23 mouse cellular contexts compared by ENCODE assay signal in the genomic region with DNA sequence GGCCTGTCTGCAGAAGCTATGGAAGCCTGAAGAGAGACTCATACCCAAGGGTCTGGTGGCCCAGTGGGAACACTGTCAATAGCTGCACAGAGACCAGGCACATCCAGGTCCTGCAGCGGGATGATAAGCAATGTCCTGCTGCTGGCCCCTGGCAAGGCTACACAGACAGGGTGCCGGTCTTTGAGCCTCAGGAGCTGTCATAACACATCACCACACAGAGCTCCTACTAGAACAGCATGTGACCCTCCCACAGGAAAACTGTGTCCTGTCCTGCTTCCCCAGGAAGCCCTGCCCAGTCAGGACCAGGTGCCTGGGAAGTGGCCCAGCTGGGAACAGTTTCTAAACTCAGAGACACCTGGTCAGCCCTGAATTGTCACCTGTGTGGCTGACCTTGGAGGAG. TPM values are rescaled to one million over a fixed set of nuclear protein-coding genes. Genes with fewer than 3 reads are reported as not detected.
DNase-seq lines count a peak whose midpoint lies in the region; ATAC-seq and TF ChIP-seq lines count a peak whose summit lies in the region.
"Had no signal": no experiment of that assay in that cellular context is flagged by ENCODE, and none has a peak within 500 bp of the region (broad histone marks: within the 10 kb centered on the region; RNA-seq: fewer than 3 reads in every experiment).

No protein-coding gene starts in this region.

- no peak overlapping the region for H3K4me3 ChIP-seq in heart, embryonic 10.5 days
- H3K4me3 ChIP-seq in intestine, embryonic 15.5 days (replicated peaks), result no peak overlapping the region
- no peak overlapping the region for H3K4me3 ChIP-seq in intestine, postnatal 0 days (ENCODE audit: low read depth, low read length)
- H3K4me3 ChIP-seq in layer of hippocampus, adult 2 months, result no peak overlapping the region
- no peak overlapping the region for H3K4me3 ChIP-seq in cortical plate, adult 2 months (ENCODE audit: insufficient read depth, low read length)
- H3K4me3 ChIP-seq: embryonic facial prominence, embryonic 13.5 days; forebrain, embryonic 13.5 days; limb, embryonic 10.5 days; liver, embryonic 12.5 days; megakaryocyte, embryonic 14.5 days had no signal

- H3K9ac ChIP-seq in intestine, embryonic 15.5 days, result no peak overlapping the region
- no peak overlapping the region for H3K9ac ChIP-seq in intestine, postnatal 0 days (ENCODE audit: low read depth, low read length)
- H3K9ac ChIP-seq: embryonic facial prominence, embryonic 13.5 days; forebrain, embryonic 13.5 days; hindbrain, embryonic 14.5 days; liver, embryonic 12.5 days had no signal

- no peak overlapping the region for H3K4me2 ChIP-seq in intestine, embryonic 15.5 days (replicated peaks)
- no peak overlapping the region for H3K4me2 ChIP-seq in intestine, postnatal 0 days (replicated peaks; ENCODE audit: low read depth)
- H3K4me2 ChIP-seq: embryonic facial prominence, embryonic 13.5 days; forebrain, embryonic 13.5 days; hindbrain, embryonic 14.5 days; liver, embryonic 12.5 days had no signal

- H3K4me1 ChIP-seq in heart, embryonic 10.5 days, result peaks cover 10% of the 10 kb centered on the region
- H3K4me1 ChIP-seq in intestine, embryonic 15.5 days (replicated peaks), result 0 out of 2 replicates have a peak, but pooled peaks cover 2% of the 10 kb centered on the region
- H3K4me1 ChIP-seq in intestine, postnatal 0 days (replicated peaks; ENCODE audit: control insufficient read depth, insufficient read depth, low read length), result no peaks in the 10 kb centered on the region
- H3K4me1 ChIP-seq in cortical plate, adult 2 months (ENCODE audit: control insufficient read depth, insufficient read depth, low read length), result 0 out of 2 replicates have a peak, but pooled peaks cover 2% of the 10 kb centered on the region

- no peak for TF ChIP-seq CTCF in intestine, postnatal 0 days (IDR thresholded peaks at IDR 0.05; ENCODE audit: low read depth)
- TF ChIP-seq CTCF in layer of hippocampus, adult 2 months (conservative IDR thresholded peaks at IDR 0.05), result no peak
- no peak for TF ChIP-seq CTCF in cortical plate, adult 2 months (IDR thresholded peaks at IDR 0.05; ENCODE audit: extremely low read depth, insufficient read depth, low read length)

- no peak for TF ChIP-seq POLR2A in cortical plate, adult 2 months (IDR thresholded peaks at IDR 0.05; ENCODE audit: extremely low read depth, insufficient read depth, low read length)

- H3K27ac ChIP-seq in heart, embryonic 10.5 days, result no peak overlapping the region
- H3K27ac ChIP-seq in intestine, embryonic 15.5 days, result no peak overlapping the region
- no peak overlapping the region for H3K27ac ChIP-seq in intestine, postnatal 0 days (ENCODE audit: low read depth, low read length)
- peak overlapping the region; percentile 23; the same call in 1 of the 2 replicates for H3K27ac ChIP-seq in layer of hippocampus, adult 2 months
- H3K27ac ChIP-seq in cortical plate, adult 2 months (ENCODE audit: insufficient read depth, low read length), result 0 out of 2 replicates have a peak overlapping the region, but pooled peaks have one; percentile 8
- H3K27ac ChIP-seq: embryonic facial prominence, embryonic 13.5 days; forebrain, embryonic 13.5 days; hindbrain, embryonic 14.5 days; limb, embryonic 10.5 days; liver, embryonic 12.5 days had no signal

- no peaks in the 10 kb centered on the region for H3K27me3 ChIP-seq in heart, embryonic 10.5 days (ENCODE audit: insufficient read depth, poor library complexity, severe bottlenecking)
- no peaks in the 10 kb centered on the region for H3K27me3 ChIP-seq in intestine, embryonic 15.5 days (replicated peaks)
- no peaks in the 10 kb centered on the region for H3K27me3 ChIP-seq in intestine, postnatal 0 days (replicated peaks; ENCODE audit: control insufficient read depth, insufficient read depth, low read length)
- H3K27me3 ChIP-seq: embryonic facial prominence, embryonic 13.5 days; forebrain, embryonic 13.5 days; liver, embryonic 12.5 days; megakaryocyte, embryonic 14.5 days had no signal

- H3K36me3 ChIP-seq in heart, embryonic 10.5 days, result peaks cover 81% of the 10 kb centered on the region
- peaks cover 37% of the 10 kb centered on the region for H3K36me3 ChIP-seq in intestine, embryonic 15.5 days
- H3K36me3 ChIP-seq in intestine, postnatal 0 days (ENCODE audit: control insufficient read depth, insufficient read depth), result peaks cover 62% of the 10 kb centered on the region

- DNase-seq in heart, adult 11 months, result peak; percentile 98
- DNase-seq in heart, embryonic 10.5 days (ENCODE audit: low spot score), result no peak
- DNase-seq in layer of hippocampus, adult 2 months (ENCODE audit: low spot score in 2 of 2), result no peak
- no peak for DNase-seq in layer of hippocampus, postnatal 36 days
- DNase-seq in right cerebral cortex, adult 18-20 months, result no peak
- DNase-seq: adrenal gland, postnatal 10 days; cerebellum, adult 2 months; cerebellum, postnatal 25 days; embryo, embryonic 11 days; lung, adult 2 months; lung, postnatal 36 days; midbrain, embryonic 14.5 days; right cerebral cortex, postnatal 14 days; thymus, postnatal 25 days had no signal

- 0 out of 2 replicates have a peak, but pooled peaks have one; percentile 23 for ATAC-seq in intestine, embryonic 15.5 days
- ATAC-seq in intestine, postnatal 0 days, result no peak
- ATAC-seq: forebrain, embryonic 13.5 days; liver, embryonic 12.5 days had no signal

- 78% methylated on average over 2 of the region's 2 CpGs for WGBS in heart, embryonic 10.5 days
- WGBS in intestine, embryonic 15.5 days, result 78% methylated on average over 2 of the region's 2 CpGs
- WGBS in intestine, postnatal 0 days, result 68% methylated on average over 2 of the region's 2 CpGs

- no peaks in the 10 kb centered on the region for H3K9me3 ChIP-seq in heart, embryonic 10.5 days
- no peaks in the 10 kb centered on the region for H3K9me3 ChIP-seq in intestine, embryonic 15.5 days
- no peaks in the 10 kb centered on the region for H3K9me3 ChIP-seq in intestine, postnatal 0 days (ENCODE audit: control insufficient read depth)
- H3K9me3 ChIP-seq: embryonic facial prominence, embryonic 13.5 days; forebrain, embryonic 13.5 days; limb, embryonic 10.5 days; liver, embryonic 12.5 days; megakaryocyte, embryonic 14.5 days had no signal

RNA-seq across cellular contexts. Expression of gene Dpp9, which starts 7.6 kb away (rescaled TPM):
- 31.0 and 34.3 TPM in 2 replicates for polyA plus RNA-seq in heart, embryonic 10.5 days (2016; fragmentation: Nextera tagmentation; extraction: Ambion mirVana)
- 32.8 and 35.0 TPM in 2 replicates for polyA plus RNA-seq in intestine, embryonic 15.5 days (2015; fragmentation: Nextera tagmentation; extraction: Ambion mirVana)
- polyA plus RNA-seq in intestine, postnatal 0 days (2015; fragmentation: Nextera tagmentation; extraction: Ambion mirVana), result 10.6 and 12.0 TPM in 2 replicates
- total RNA-seq in layer of hippocampus, adult 2 months (2021), result 10 to 100 TPM; 65.3 to 66.1 TPM
- 10 to 100 TPM; 68.2 to 70.9 TPM for total RNA-seq in layer of hippocampus, postnatal 36 days (2021)
- polyA plus RNA-seq in cortical plate, adult 2 months (2012; rRNA removed), result 51.2 and 52.0 TPM in 2 replicates

RNA-seq across cellular contexts. Expression of gene Mydgf, which starts 27.4 kb away (rescaled TPM):
- 94.2 and 106 TPM in 2 replicates for polyA plus RNA-seq in heart, embryonic 10.5 days (2016; fragmentation: Nextera tagmentation; extraction: Ambion mirVana)
- 105 and 127 TPM in 2 replicates for polyA plus RNA-seq in intestine, embryonic 15.5 days (2015; fragmentation: Nextera tagmentation; extraction: Ambion mirVana)
- 83.5 and 90.5 TPM in 2 replicates for polyA plus RNA-seq in intestine, postnatal 0 days (2015; fragmentation: Nextera tagmentation; extraction: Ambion mirVana)
- 10 to 100 TPM; 40.6 to 41.1 TPM for total RNA-seq in layer of hippocampus, adult 2 months (2021)
- 10 to 100 TPM; 40.9 to 44.0 TPM for total RNA-seq in layer of hippocampus, postnatal 36 days (2021)
- polyA plus RNA-seq in cortical plate, adult 2 months (2012; rRNA removed), result 43.3 and 45.8 TPM in 2 replicates

RNA-seq across cellular contexts. Expression of gene Fem1a, which starts 45.5 kb away (rescaled TPM):
- polyA plus RNA-seq in heart, embryonic 10.5 days (2016; fragmentation: Nextera tagmentation; extraction: Ambion mirVana), result 15.0 and 20.3 TPM in 2 replicates
- 12.5 and 12.8 TPM in 2 replicates for polyA plus RNA-seq in intestine, embryonic 15.5 days (2015; fragmentation: Nextera tagmentation; extraction: Ambion mirVana)
- polyA plus RNA-seq in intestine, postnatal 0 days (2015; fragmentation: Nextera tagmentation; extraction: Ambion mirVana), result 7.0 and 8.0 TPM in 2 replicates
- 10 to 100 TPM; 36.4 to 37.1 TPM for total RNA-seq in layer of hippocampus, adult 2 months (2021)
- total RNA-seq in layer of hippocampus, postnatal 36 days (2021), result 10 to 100 TPM; 34.3 to 35.7 TPM
- polyA plus RNA-seq in cortical plate, adult 2 months (2012; rRNA removed), result 23.3 and 24.1 TPM in 2 replicates

RNA-seq across cellular contexts. Expression of gene Tnfaip8l1, which starts 48.8 kb away (rescaled TPM):
- polyA plus RNA-seq in heart, embryonic 10.5 days (2016; fragmentation: Nextera tagmentation; extraction: Ambion mirVana), result 5.5 and 6.0 TPM in 2 replicates
- polyA plus RNA-seq in intestine, embryonic 15.5 days (2015; fragmentation: Nextera tagmentation; extraction: Ambion mirVana), result 11.9 and 12.8 TPM in 2 replicates
- polyA plus RNA-seq in intestine, postnatal 0 days (2015; fragmentation: Nextera tagmentation; extraction: Ambion mirVana), result 4.6 and 5.1 TPM in 2 replicates
- total RNA-seq in layer of hippocampus, adult 2 months (2021), result 1 to 10 TPM; 5.4 to 7.0 TPM
- 1 to 10 TPM; 5.3 to 7.3 TPM for total RNA-seq in layer of hippocampus, postnatal 36 days (2021)
- 7.5 and 8.5 TPM in 2 replicates for polyA plus RNA-seq in cortical plate, adult 2 months (2012; rRNA removed)

Comparison
In these comparisons a context has a peak if more than half of its experiments do, and no peak if none do; other contexts are left out.
1. H3K27ac ChIP-seq: peak in layer of hippocampus, adult 2 months (single experiment) and cortical plate, adult 2 months (single experiment); none in heart, embryonic 10.5 days (single experiment), intestine, embryonic 15.5 days (single experiment) and intestine, postnatal 0 days (single experiment).